Mouse (Mus musculus): ENCODE results near the gene Clybl.

Gene Clybl

DNA sequence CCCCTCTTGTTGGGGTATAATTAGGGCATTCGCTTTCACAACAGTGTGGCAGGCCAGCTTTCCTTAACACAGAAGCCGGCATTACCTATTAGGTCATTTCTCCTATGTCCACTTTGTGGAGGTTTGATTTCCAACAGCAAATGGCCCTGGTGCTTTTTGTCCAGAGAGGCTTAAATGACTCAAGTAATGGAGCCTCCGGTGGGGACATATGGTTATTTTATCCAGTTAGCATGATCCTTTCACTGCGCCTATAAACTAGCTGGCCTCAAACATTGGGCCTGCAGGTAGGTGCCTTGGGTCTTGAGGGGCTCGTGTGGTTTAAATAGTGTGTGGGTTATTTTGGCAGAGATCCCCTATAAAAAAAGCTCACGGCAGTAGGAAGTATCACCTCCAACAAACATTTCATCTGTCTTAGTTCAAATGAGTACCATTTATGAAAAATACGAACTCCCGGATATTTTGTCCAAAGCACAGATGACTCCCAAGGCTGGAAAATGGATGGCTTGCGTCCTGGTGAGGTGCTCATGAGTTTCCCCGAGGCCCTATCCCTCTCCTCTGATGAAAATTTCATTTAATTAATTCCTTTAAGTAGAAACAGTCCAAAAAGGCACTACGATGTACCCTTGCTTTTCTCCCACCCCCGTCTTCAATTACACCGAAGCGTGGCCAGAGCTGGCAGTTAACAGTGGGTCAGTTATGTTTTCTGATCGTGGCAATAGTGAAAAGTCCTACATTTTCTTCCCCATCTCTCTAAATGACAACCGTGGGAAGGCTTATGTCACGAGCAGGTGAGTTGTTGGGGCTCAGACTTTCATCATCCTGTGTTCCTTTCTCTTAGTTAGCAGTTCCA lies 205.0 kb downstream of the Clybl start:
- no peak for TF ChIP-seq GATA4 (IDR thresholded peaks at IDR 0.05; ENCODE audit: insufficient replicate concordance, low read length)

DNA sequence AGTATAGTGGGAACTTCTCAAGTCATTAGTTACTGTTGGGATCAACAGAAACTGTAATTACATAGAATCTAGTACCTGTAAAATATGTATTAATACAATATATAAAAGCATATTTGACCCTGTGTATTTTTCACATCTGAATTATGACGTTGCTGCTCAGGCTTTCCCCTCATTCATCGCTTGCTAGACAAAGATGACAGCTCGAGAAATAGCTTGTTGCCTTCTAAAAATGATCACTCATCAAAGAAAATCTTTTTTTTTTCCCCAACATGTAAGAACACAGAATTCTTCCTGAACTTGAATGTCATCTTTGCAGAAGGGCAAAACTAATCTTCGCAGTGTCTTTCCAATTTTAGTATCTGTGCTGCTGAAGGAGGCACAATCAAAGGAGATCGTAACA lies 206.3 kb downstream of the Clybl start:
- TF ChIP-seq GATA4 (IDR thresholded peaks at IDR 0.05; ENCODE audit: insufficient replicate concordance, low read length): no peak

DNA sequence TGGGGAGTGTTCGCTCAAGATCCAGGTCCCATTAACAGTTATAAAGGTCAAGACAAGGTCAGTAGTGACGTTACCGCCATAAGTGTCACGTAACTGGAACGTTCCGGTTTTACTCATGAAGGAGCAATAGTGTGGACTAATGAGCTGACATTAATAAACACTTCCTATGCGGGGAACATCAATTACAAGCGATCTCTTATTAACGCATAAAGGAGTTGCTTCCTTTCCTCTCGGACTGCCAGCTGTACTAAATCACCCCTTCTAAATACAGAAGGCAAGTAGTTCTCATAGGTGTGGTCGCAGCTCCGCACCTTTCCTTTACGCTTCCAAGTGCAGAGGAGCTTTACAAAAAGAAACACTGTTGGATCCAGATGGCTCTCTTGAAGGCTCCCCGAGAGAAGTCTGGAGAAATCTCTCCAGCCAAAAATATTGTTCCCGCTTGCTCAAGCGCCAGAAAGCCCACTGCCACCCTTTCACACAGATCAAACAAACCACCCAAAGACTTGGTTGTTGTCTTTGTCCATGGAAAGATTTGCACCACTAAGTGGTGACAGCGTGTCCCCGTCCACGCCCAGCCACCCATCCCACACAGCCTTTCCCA lies 207.0 kb downstream of the Clybl start:
- TF ChIP-seq GATA4 (IDR thresholded peaks at IDR 0.05; ENCODE audit: insufficient replicate concordance, low read length): no peak

DNA sequence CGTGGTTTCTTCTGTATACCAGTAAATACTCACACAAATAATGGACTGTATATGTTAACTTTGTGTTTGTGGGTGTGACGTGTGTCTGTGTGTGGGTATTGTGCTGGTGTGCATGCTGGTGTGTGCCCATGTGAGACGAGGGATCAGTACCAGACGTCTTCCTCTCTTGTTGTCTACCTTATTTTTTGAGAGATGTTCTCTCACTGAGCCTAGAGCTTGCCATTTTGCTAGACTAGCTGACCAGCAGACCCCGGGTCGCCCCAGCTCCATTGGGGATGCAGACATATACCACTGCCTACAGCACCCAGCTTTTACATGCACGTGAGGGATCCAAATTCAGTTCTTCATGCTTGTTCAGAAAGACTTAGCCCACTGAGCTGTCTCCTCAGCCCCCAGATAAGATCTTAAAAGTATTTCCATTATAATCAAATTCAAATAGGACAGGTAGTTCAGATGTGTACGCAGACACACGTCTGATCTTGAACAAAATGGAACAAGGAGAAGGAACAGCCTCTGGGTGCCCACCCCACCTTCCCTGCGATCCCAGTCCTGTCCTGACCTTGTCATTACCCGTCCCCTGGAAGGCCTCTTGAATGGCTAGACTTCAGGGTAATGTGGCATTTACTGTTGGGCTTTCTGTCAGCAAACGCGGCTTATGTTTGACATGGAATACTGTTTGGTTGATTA lies 208.3 kb downstream of the Clybl start:
- TF ChIP-seq GATA4 (IDR thresholded peaks at IDR 0.05; ENCODE audit: insufficient replicate concordance, low read length): no peak

DNA sequence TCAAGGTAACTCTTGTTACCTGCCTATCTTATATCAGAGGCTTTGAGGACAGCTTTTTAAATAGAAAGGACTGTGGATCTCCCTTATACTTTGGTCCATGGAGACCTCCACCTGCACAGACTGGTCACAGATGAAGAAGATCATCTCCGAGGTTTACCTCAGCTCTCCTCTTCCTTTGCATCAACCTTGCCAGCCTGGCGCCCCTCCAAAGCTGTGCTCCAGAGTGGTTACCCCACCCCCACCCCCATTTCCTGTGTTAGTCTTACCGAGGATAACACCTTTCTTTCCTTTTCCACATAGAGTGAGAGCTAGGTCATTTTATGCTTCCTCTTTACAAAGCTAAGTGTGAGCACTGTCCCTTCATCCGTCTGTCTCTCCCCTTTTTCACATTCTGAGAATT lies 209.4 kb downstream of the Clybl start:
- TF ChIP-seq GATA4 (IDR thresholded peaks at IDR 0.05; ENCODE audit: insufficient replicate concordance, low read length): no peak

DNA sequence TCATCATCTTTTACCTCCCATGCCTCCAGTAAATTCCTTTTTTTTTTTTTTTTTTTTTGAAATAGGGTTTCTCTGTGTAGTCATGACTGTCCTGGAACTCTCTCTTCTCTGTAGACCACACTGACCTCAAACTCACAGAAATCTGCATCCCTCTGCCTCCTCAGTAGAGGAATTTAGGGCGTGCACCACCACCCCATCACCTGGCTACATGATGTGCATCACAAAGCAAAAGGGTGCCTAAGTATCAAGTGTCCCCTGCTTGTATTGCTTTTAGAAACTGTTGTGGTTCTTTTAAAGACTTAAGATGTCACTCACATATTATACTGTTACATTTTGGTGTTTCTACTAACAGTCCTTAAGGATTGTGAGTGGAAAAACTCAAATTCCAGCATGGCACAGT lies 211.6 kb downstream of the Clybl start:
- no peak for TF ChIP-seq GATA4 (IDR thresholded peaks at IDR 0.05; ENCODE audit: insufficient replicate concordance, low read length)

DNA sequence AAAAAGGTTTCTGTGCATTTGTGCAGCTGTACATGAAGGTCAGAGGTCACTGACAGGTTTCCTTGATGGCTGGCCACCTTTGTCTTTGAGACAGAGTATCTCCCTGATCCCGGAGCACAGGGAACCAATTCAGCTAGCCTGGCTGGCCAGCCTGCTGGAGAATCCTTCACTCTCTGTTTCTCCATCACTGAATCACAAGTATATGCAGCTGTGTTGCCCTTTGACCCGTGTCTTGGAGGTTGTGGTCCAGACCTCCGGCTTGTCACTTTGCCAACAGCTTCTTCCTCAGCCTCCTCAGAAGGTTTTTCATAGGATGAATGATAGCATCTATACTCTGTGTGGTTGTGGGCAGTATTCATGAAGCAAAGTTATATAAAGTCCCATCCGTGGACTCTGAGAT lies 217.2 kb downstream of the Clybl start:
- no peak for TF ChIP-seq GATA4 (IDR thresholded peaks at IDR 0.05; ENCODE audit: insufficient replicate concordance, low read length)

DNA sequence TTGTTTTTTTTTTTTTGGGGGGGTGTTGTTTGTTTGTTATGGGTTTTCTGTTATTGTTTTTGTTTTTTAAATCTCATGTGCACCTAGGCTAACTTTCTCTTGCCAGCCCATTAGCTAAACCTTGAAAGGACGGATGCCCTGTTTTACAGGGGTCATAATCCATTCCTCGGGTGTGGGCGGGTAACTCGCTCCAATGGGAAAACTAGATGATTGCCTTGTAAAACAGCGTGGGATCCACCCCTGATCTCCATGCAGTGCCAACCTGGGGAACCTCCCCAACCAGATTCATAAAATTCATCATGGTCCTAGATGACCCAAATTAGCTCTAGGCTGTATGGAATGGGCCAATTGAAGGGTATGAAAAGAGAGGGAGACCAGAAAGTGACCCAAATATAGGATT lies 218.4 kb downstream of the Clybl start:
- no peak for TF ChIP-seq GATA4 (IDR thresholded peaks at IDR 0.05; ENCODE audit: insufficient replicate concordance, low read length)

DNA sequence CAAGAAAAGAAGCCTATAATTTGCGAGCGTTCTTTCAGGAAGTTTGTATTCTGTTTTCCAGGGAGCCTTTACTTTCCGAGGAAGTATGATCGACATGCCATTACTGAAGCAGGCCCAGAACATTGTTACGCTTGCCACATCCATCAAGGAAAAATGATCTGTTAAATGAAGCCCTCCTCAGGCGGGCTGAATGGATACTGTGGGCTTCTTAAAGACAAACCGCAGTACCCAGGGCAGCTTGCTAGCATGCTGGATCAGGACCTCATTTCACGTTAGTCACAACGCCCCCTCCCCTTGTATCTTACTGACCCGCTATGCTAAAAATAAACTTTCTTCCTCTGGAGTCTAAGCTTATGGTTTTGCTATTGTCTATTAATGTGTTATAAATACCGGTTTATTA lies 220.4 kb downstream of the Clybl start:
- TF ChIP-seq GATA4 (IDR thresholded peaks at IDR 0.05; ENCODE audit: insufficient replicate concordance, low read length): no peak

DNA sequence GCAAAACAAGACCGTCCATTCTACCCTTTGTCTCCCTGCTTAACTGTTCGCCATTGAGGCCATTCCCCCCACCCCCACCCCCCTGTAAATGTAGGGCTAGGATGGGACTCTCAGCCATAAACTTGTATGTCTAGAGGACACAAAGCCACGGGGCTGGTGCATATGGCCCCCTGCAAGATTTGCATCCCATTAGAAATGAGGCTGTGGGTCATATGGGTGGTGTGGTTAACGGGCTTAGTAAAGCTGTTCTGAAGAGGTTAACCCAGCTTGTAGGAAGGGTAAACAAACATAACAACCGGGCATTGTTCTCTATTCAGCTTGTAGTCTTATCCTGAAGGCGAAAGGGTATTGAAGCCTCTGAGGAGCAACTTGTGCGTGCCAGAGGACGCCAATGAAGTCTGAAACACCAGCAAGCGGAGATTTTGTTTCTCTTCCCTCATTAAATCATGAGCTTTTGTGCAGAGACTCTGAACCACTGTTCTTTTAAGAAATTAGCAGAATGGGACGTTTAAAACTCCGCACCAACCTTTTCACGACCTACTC lies 221.3 kb downstream of the Clybl start:
- TF ChIP-seq GATA4 (IDR thresholded peaks at IDR 0.05; ENCODE audit: insufficient replicate concordance, low read length): no peak

DNA sequence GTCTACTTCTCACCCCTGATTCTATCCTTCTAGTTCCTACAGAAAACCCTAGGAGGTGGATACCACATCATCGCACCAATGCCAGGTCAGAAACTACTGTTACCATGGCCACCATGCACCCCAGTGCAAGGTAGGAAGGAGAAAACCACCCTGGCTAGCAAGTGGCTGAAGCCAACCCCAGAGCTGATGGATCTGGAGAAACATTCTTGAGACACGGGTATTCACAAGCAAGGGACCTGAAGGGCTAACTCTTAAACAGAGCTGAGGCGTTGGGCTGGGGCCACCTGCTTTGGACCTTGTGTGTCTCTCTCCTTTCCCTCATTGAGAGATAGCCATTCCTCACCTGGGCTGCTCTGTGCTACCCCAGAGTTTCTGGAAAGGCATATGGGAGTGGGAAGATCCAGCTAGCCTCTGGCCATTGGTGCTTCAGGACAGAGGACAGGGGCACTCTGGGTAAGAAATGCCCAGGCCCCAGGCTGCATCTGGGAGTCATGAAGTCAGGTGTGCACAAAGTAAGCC lies 222.0 kb downstream of the Clybl start:
- no peak for TF ChIP-seq GATA4 (IDR thresholded peaks at IDR 0.05; ENCODE audit: insufficient replicate concordance, low read length)

DNA sequence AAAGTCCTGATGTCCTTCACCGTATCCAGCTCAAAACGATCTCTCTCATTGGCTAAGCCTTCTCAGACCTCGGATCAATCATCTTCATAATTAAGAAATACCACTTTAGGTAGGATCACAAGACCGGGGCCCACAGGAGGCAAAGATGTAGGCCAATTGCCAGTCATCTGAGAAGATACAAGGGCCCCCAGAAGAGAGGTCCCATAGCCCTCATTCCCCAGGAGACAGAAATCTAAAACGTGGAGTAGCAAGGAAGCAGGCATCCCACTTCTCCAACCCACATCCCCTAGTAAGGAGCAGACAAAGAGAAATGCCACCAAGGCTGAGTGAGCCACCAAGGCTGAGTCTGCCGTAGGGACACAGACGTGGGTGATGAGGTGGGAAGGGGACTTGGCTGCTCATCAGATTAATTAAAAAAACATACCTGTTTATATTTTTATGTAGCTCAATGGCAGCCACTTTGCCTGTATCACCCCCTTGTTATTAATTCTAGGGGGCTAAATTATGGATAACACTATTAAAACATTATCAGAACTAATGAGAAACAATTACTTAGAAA lies 223.2 kb downstream of the Clybl start:
- no peak for TF ChIP-seq GATA4 (IDR thresholded peaks at IDR 0.05; ENCODE audit: insufficient replicate concordance, low read length)

DNA sequence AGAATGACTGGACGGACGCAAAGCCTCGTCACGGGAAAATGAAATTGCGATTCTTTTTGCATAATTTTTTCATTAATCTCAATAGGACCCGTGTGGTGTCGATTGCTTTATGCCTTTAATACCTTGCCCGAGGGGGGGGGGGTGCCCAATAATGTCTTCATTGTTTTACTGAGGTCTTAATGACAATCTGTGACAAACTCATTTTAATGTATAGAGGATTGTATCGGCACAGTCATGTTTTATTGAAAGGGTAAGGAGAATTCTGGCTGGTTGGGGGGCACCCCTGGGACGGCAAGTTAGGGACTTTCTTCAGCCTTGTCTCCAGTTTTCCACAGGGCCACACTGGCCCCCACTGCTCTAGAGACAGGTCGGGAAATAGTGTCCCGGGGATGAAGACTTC lies 223.7 kb downstream of the Clybl start:
- TF ChIP-seq GATA4 (IDR thresholded peaks at IDR 0.05; ENCODE audit: insufficient replicate concordance, low read length): no peak

DNA sequence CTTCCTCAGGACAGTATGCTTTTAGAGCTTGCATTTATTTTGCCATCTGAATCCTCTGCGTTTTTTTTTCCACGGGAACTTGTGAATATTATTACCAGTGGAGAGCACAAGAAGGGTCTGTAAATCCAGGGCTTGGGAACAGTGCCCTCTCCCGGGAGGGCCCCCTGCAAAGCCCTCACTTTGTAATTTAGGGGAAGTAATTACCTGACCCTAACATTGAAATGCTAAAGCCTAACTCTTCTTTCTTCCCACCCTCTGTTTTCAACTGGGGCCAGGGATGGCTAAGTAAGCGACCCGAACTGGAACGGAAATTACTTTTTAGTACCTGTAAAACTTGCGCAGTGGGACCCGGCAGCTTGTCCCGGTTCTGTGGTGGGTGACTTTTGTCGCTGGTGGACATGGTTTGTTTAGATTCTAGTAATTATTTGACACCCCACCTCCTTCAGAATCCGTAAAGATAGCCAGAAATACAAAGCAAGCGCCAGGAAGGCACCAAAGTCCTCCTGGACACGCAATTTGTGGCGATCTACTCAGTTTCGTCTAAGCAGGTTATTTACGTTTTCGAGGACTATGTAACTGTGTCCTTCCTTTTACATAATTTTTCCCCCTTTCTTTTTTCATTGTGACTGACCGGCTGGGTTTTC lies 224.5 kb downstream of the Clybl start:
- TF ChIP-seq GATA4 (IDR thresholded peaks at IDR 0.05; ENCODE audit: insufficient replicate concordance, low read length): no peak
